Mouse (Mus musculus): ENCODE measurements around the gene Pknox2. TPM values are rescaled to one million over a fixed set of nuclear protein-coding genes. Genes with fewer than 3 reads are reported as not detected.

Pknox2 gene
- total RNA-seq, 1 experiment from 2014 or later = not detected

GRCm38 (mm10) chr9:37114286-37115267 is 32.6 kb downstream of the Pknox2 start:
- ATAC-seq (replicated peaks; ENCODE audit: insufficient number of reproducible peaks, low FRiP score, low TSS enrichment, poor library complexity, severe bottlenecking) = no peak

- no peak for ATAC-seq (replicated peaks; ENCODE audit: insufficient number of reproducible peaks, low FRiP score, low TSS enrichment, poor library complexity, severe bottlenecking)
Observed at GRCm38 (mm10) chr9:37107546-37107945, 39.7 kb downstream of the Pknox2 start.

GRCm38 (mm10) chr9:37106808-37107207 is 40.4 kb downstream of the Pknox2 start:
- ATAC-seq (replicated peaks; ENCODE audit: insufficient number of reproducible peaks, low FRiP score, low TSS enrichment, poor library complexity, severe bottlenecking) = no peak

- ATAC-seq (replicated peaks; ENCODE audit: insufficient number of reproducible peaks, low FRiP score, low TSS enrichment, poor library complexity, severe bottlenecking) = no peak
Observed at GRCm38 (mm10) chr9:37104249-37104648, 43.0 kb downstream of the Pknox2 start.

GRCm38 (mm10) chr9:37103778-37104177 is 43.4 kb downstream of the Pknox2 start:
- ATAC-seq (replicated peaks; ENCODE audit: insufficient number of reproducible peaks, low FRiP score, low TSS enrichment, poor library complexity, severe bottlenecking) = no peak

GRCm38 (mm10) chr9:37101059-37101940 is 45.9 kb downstream of the Pknox2 start:
- no peak for ATAC-seq (replicated peaks; ENCODE audit: insufficient number of reproducible peaks, low FRiP score, low TSS enrichment, poor library complexity, severe bottlenecking)

GRCm38 (mm10) chr9:37099595-37099994 is 47.6 kb downstream of the Pknox2 start:
- no peak for ATAC-seq (replicated peaks; ENCODE audit: insufficient number of reproducible peaks, low FRiP score, low TSS enrichment, poor library complexity, severe bottlenecking)

- ATAC-seq (replicated peaks; ENCODE audit: insufficient number of reproducible peaks, low FRiP score, low TSS enrichment, poor library complexity, severe bottlenecking) = no peak
Observed at GRCm38 (mm10) chr9:37098600-37098999, 48.6 kb downstream of the Pknox2 start.

GRCm38 (mm10) chr9:37094230-37094990 is 52.8 kb downstream of the Pknox2 start:
- no peak for ATAC-seq (replicated peaks; ENCODE audit: insufficient number of reproducible peaks, low FRiP score, low TSS enrichment, poor library complexity, severe bottlenecking)

- ATAC-seq (replicated peaks; ENCODE audit: insufficient number of reproducible peaks, low FRiP score, low TSS enrichment, poor library complexity, severe bottlenecking) = no peak
Observed at GRCm38 (mm10) chr9:37093086-37093485, 54.1 kb downstream of the Pknox2 start.

- ATAC-seq (replicated peaks; ENCODE audit: insufficient number of reproducible peaks, low FRiP score, low TSS enrichment, poor library complexity, severe bottlenecking) = no peak
Observed at GRCm38 (mm10) chr9:37089894-37090652, 57.1 kb downstream of the Pknox2 start.

GRCm38 (mm10) chr9:37085370-37085769 is 61.8 kb downstream of the Pknox2 start:
- no peak for ATAC-seq (replicated peaks; ENCODE audit: insufficient number of reproducible peaks, low FRiP score, low TSS enrichment, poor library complexity, severe bottlenecking)

- no peak for ATAC-seq (replicated peaks; ENCODE audit: insufficient number of reproducible peaks, low FRiP score, low TSS enrichment, poor library complexity, severe bottlenecking)
Observed at GRCm38 (mm10) chr9:37082246-37082645, 65.0 kb downstream of the Pknox2 start.

GRCm38 (mm10) chr9:37080309-37080708 is 66.9 kb downstream of the Pknox2 start:
- no peak for ATAC-seq (replicated peaks; ENCODE audit: insufficient number of reproducible peaks, low FRiP score, low TSS enrichment, poor library complexity, severe bottlenecking)

- no peak for ATAC-seq (replicated peaks; ENCODE audit: insufficient number of reproducible peaks, low FRiP score, low TSS enrichment, poor library complexity, severe bottlenecking)
Observed at GRCm38 (mm10) chr9:37077063-37077418, 70.2 kb downstream of the Pknox2 start.

GRCm38 (mm10) chr9:37076386-37077062 is 70.7 kb downstream of the Pknox2 start:
- no peak for ATAC-seq (replicated peaks; ENCODE audit: insufficient number of reproducible peaks, low FRiP score, low TSS enrichment, poor library complexity, severe bottlenecking)

- no peak for ATAC-seq (replicated peaks; ENCODE audit: insufficient number of reproducible peaks, low FRiP score, low TSS enrichment, poor library complexity, severe bottlenecking)
Observed at GRCm38 (mm10) chr9:37075903-37076302, 71.3 kb downstream of the Pknox2 start.

Measured in monocyte, adult 5-6 weeks (primary cell).